Mouse (Mus musculus): ENCODE measurements at regions not wholly inside any gene's neighbourhood (a gene's known extent, or its start where the extent isn't known, plus 50 kb on each side); places are given as distances from the start of the nearest gene placed in this dataset.

DNA sequence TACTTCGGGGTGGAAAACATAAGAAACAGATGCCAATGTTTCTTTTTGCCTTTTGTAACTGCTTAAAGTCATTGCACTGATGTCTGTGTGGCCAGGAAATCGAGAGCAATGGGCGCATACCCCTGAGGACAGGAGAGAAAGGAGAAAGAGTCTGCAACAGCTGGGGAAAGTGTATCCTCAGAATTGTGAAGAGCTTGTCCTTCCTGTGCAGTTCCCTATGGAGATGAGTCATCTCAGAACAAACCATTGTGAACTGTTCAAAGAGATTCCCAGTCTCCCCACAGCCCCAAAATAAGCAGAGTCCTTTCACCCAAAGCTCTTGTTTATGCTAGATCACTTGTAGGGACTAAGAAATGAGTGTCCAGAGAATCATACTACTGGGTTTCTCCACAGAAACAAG is 343.3 kb downstream of the Rnd3 start:
- H3K4me2 ChIP-seq (replicated peaks; ENCODE audit: low read depth), result no peak overlapping the region
- H3K36me3 ChIP-seq (ENCODE audit: control insufficient read depth, insufficient read depth, low read length), result no peaks in the 10 kb centered on the region
- WGBS, result 87% methylated on average over 3 of the region's 3 CpGs
- no peaks in the 10 kb centered on the region for H3K27me3 ChIP-seq (ENCODE audit: control insufficient read depth, insufficient read depth, low read length)
- TF ChIP-seq EP300 (optimal IDR thresholded peaks at IDR 0.05), result no peak
- no peak for TF ChIP-seq CTCF (IDR thresholded peaks at IDR 0.05; ENCODE audit: low read depth)
- H3K4me3 ChIP-seq (ENCODE audit: low read depth, low read length), result no peak overlapping the region
- H3K27ac ChIP-seq (replicated peaks), result no peak overlapping the region
- H3K9ac ChIP-seq (ENCODE audit: low read length), result no peak overlapping the region
- ATAC-seq (ENCODE audit: low FRiP score, low TSS enrichment), result no peak
- DNase-seq (ENCODE audit: low spot score), result no peak
- no peaks in the 10 kb centered on the region for H3K4me1 ChIP-seq (replicated peaks; ENCODE audit: control insufficient read depth, insufficient read depth)
- no peaks in the 10 kb centered on the region for H3K9me3 ChIP-seq (ENCODE audit: control insufficient read depth, low read length)

DNA sequence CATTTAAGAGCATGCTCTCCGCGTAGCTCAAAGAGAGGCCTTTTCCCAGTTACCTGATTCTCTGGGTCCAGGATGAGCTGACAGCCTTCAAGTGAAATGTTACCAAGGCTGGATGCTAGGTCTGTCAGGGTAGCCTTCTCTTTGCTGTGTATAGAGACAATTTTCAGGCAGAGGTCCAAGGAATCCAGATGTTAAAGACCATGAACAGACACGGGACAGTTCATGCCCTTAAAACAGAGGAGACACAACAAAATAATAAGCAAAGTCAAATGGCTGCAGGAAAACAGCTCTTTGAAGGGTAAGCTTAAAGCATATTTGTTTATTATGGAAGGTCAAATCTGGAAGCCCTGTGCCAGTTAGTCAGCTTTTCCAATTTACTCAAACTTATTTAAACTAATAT is 352.8 kb downstream of the Rnd3 start:
- H3K27ac ChIP-seq (replicated peaks), result no peak overlapping the region
- H3K4me2 ChIP-seq (replicated peaks; ENCODE audit: low read depth), result no peak overlapping the region
- H3K9me3 ChIP-seq (ENCODE audit: control insufficient read depth, low read length), result no peaks in the 10 kb centered on the region
- no peaks in the 10 kb centered on the region for H3K36me3 ChIP-seq (ENCODE audit: control insufficient read depth, insufficient read depth, low read length)
- ATAC-seq (ENCODE audit: low FRiP score, low TSS enrichment) (no peak), DNase-seq (ENCODE audit: low spot score) (no peak)
- H3K27me3 ChIP-seq (ENCODE audit: control insufficient read depth, insufficient read depth, low read length), result no peaks in the 10 kb centered on the region
- 77% methylated on average over 3 of the region's 3 CpGs for WGBS
- no peak overlapping the region for H3K9ac ChIP-seq (ENCODE audit: low read length)
- no peaks in the 10 kb centered on the region for H3K4me1 ChIP-seq (replicated peaks; ENCODE audit: control insufficient read depth, insufficient read depth)
- TF ChIP-seq EP300 (optimal IDR thresholded peaks at IDR 0.05) (no peak), CTCF (IDR thresholded peaks at IDR 0.05; ENCODE audit: low read depth) (no peak)
- H3K4me3 ChIP-seq (ENCODE audit: low read depth, low read length), result no peak overlapping the region

DNA sequence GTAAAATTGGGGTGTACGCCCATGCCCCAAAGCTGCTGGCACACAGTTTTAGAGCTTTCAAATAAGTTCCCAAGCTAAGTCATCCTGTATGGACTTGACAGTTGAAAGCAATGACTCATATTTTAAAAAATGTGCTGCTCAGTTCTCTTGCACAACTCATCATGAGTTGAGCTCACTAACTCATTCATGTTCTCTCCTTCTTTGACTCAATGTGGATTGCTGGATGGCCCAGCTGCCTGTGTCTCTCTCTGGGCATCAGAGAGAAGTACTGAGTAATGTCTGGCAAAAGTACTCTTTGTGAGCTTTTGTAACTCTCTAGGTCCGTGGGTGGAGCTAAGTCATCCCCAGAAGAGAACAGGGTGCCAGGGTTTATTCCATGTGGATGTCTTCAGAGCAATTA is 355.3 kb downstream of the Rnd3 start:
- TF ChIP-seq CTCF (IDR thresholded peaks at IDR 0.05; ENCODE audit: low read depth) (no peak), EP300 (optimal IDR thresholded peaks at IDR 0.05) (no peak)
- Histone ChIP-seq H3K9me3 (ENCODE audit: control insufficient read depth, low read length) (no peaks in the 10 kb centered on the region), H3K9ac (ENCODE audit: low read length) (no peak overlapping the region), H3K36me3 (ENCODE audit: control insufficient read depth, insufficient read depth, low read length) (no peaks in the 10 kb centered on the region), H3K27me3 (ENCODE audit: control insufficient read depth, insufficient read depth, low read length) (no peaks in the 10 kb centered on the region), H3K4me1 (replicated peaks; ENCODE audit: control insufficient read depth, insufficient read depth) (no peaks in the 10 kb centered on the region), H3K4me2 (replicated peaks; ENCODE audit: low read depth) (no peak overlapping the region), H3K27ac (replicated peaks) (no peak overlapping the region), H3K4me3 (ENCODE audit: low read depth, low read length) (no peak overlapping the region)
- no peak for ATAC-seq (ENCODE audit: low FRiP score, low TSS enrichment)
- no peak for DNase-seq (ENCODE audit: low spot score)
- 71% methylated on average over 2 of the region's 2 CpGs for WGBS

DNA sequence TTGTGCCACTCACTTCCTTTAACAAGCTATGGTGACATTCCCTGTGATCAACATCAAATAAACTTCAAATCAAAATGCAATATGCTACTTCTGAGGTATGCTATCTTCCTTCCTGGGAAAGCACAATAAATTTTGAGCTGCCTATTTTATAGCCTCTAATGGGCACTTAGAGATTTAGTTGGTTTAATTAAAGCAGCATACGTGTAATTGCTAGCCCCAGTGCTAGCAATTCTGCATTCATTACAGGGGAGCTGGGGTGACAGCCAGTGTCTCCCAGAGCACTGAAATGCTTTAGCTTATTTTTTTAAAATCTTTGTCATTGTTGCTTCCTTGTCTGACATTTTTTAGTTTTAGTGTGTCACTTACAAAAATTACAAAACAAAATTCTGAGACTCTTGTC is 355.8 kb downstream of the Rnd3 start:
- no peak for ATAC-seq (ENCODE audit: low FRiP score, low TSS enrichment)

DNA sequence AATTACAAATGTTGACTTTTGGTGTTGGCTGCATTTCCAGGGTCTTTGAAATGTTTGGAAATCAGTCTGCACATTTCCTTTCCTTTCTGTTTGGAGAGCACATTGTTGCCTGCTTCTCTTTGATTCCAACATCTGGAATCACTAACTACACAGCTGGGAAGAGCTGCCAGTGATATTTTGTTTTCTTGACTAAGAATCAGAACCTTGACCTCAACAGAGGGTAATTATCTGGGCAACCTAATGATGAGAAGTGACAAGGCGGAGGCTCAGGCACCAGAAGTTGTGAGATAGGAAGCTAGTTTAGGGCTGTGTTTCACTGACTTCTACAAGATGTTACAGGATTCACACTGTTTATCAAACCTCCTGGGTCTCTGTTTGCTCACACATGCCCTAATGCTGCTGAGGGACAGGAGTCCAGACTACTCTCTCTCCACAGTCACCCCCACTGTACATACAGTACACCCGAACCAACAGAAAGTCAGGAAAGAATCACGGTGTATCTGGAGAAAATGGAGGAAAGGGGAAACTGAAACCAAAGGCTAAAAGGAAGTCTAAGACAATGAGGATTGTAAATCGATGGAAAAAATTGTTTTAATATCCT is 359.8 kb downstream of the Rnd3 start:
- DNase-seq (ENCODE audit: low spot score) (no peak), ATAC-seq (ENCODE audit: low FRiP score, low TSS enrichment) (no peak)
- Histone ChIP-seq H3K4me3 (ENCODE audit: low read depth, low read length) (no peak overlapping the region), H3K9me3 (ENCODE audit: control insufficient read depth, low read length) (no peaks in the 10 kb centered on the region), H3K4me1 (replicated peaks; ENCODE audit: control insufficient read depth, insufficient read depth) (no peaks in the 10 kb centered on the region), H3K9ac (ENCODE audit: low read length) (no peak overlapping the region), H3K27ac (replicated peaks) (no peak overlapping the region), H3K36me3 (ENCODE audit: control insufficient read depth, insufficient read depth, low read length) (no peaks in the 10 kb centered on the region), H3K27me3 (ENCODE audit: control insufficient read depth, insufficient read depth, low read length) (no peaks in the 10 kb centered on the region), H3K4me2 (replicated peaks; ENCODE audit: low read depth) (no peak overlapping the region)
- no peak for TF ChIP-seq CTCF (IDR thresholded peaks at IDR 0.05; ENCODE audit: low read depth)
- TF ChIP-seq EP300 (optimal IDR thresholded peaks at IDR 0.05), result no peak
- 64% methylated on average over 4 of the region's 4 CpGs for WGBS

More for the DNA sequence above, 355.8 kb downstream of the Rnd3 start:
- Histone ChIP-seq H3K9me3 (ENCODE audit: control insufficient read depth, low read length) (no peaks in the 10 kb centered on the region), H3K27me3 (ENCODE audit: control insufficient read depth, insufficient read depth, low read length) (no peaks in the 10 kb centered on the region), H3K4me2 (replicated peaks; ENCODE audit: low read depth) (no peak overlapping the region), H3K4me3 (ENCODE audit: low read depth, low read length) (no peak overlapping the region), H3K9ac (ENCODE audit: low read length) (no peak overlapping the region), H3K4me1 (replicated peaks; ENCODE audit: control insufficient read depth, insufficient read depth) (no peaks in the 10 kb centered on the region), H3K36me3 (ENCODE audit: control insufficient read depth, insufficient read depth, low read length) (no peaks in the 10 kb centered on the region), H3K27ac (replicated peaks) (no peak overlapping the region)
- DNase-seq (ENCODE audit: low spot score), result no peak
- WGBS, result 89% methylated on average over 1 of the region's 1 CpGs
- TF ChIP-seq EP300 (optimal IDR thresholded peaks at IDR 0.05) (no peak), CTCF (IDR thresholded peaks at IDR 0.05; ENCODE audit: low read depth) (no peak)

DNA sequence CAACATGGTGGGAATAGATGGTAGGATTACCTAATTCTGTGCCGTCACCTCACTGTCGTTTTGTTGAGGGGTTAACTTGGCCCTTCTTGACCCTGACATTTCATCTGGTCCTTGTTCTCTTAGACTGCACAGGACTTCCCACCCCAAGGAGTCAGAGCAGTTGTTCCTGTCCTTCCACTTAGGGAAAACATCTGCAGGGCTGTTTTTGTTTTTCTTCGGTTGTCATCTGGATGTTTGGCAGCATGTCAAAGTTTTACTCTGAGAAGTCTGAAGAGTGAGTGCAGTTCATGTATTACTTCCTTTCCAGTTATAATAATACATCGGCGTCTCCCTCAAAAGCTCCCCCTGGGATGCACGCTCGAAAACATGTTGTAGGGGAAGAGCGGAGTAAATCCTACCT is 376.8 kb downstream of the Rnd3 start:
- ATAC-seq (ENCODE audit: low FRiP score, low TSS enrichment), result no peak
- Histone ChIP-seq H3K9ac (ENCODE audit: low read length) (no peak overlapping the region), H3K4me1 (replicated peaks; ENCODE audit: control insufficient read depth, insufficient read depth) (no peaks in the 10 kb centered on the region), H3K27me3 (ENCODE audit: control insufficient read depth, insufficient read depth, low read length) (no peaks in the 10 kb centered on the region), H3K36me3 (ENCODE audit: control insufficient read depth, insufficient read depth, low read length) (no peaks in the 10 kb centered on the region), H3K27ac (replicated peaks) (no peak overlapping the region), H3K4me3 (ENCODE audit: low read depth, low read length) (no peak overlapping the region), H3K9me3 (ENCODE audit: control insufficient read depth, low read length) (no peaks in the 10 kb centered on the region), H3K4me2 (replicated peaks; ENCODE audit: low read depth) (no peak overlapping the region)
- 64% methylated on average over 8 of the region's 8 CpGs for WGBS
- DNase-seq (ENCODE audit: low spot score), result no peak
- no peak for TF ChIP-seq CTCF (IDR thresholded peaks at IDR 0.05; ENCODE audit: low read depth)
- no peak for TF ChIP-seq EP300 (optimal IDR thresholded peaks at IDR 0.05)
